ENCODE assay signal across 16 mouse cellular contexts in genomic region chr10:126831329-126831728, GRCm38 (mm10).
"Had no signal": no experiment of that assay in that cellular context is flagged by ENCODE, and none has a peak within 500 bp of the region (broad histone marks: within the 10 kb centered on the region; RNA-seq: fewer than 3 reads in every experiment).

No protein-coding gene starts in this region.

- DNase-seq: kidney, postnatal 25 days; layer of hippocampus, adult 9-11 months; liver, postnatal 0 days; lung, embryonic 14.5 days; thymus, adult 18-20 months; thymus, postnatal 36 days had no signal

- H3K36me3 ChIP-seq: limb, embryonic 15.5 days; midbrain, embryonic 10.5 days; midbrain, embryonic 13.5 days had no signal

- ATAC-seq: liver, postnatal 0 days; lung, postnatal 0 days; midbrain, embryonic 13.5 days had no signal

- H3K27ac ChIP-seq: kidney, postnatal 0 days; layer of hippocampus, adult 2 months; limb, embryonic 15.5 days; liver, embryonic 14.5 days; macrophage; midbrain, embryonic 10.5 days; midbrain, embryonic 13.5 days had no signal

- H3K9me3 ChIP-seq: limb, embryonic 15.5 days; midbrain, embryonic 13.5 days had no signal

- H3K27me3 ChIP-seq: limb, embryonic 15.5 days; megakaryocyte, embryonic 14.5 days; midbrain, embryonic 13.5 days had no signal

- H3K4me2 ChIP-seq: limb, embryonic 15.5 days; liver, embryonic 11.5 days; lung, embryonic 14.5 days; midbrain, embryonic 13.5 days had no signal

- H3K9ac ChIP-seq: limb, embryonic 15.5 days; liver, embryonic 14.5 days; liver, postnatal 0 days; lung, embryonic 14.5 days; midbrain, embryonic 13.5 days had no signal

- H3K4me3 ChIP-seq: layer of hippocampus, adult 2 months; limb, embryonic 15.5 days; megakaryocyte, embryonic 14.5 days; midbrain, embryonic 10.5 days; midbrain, embryonic 13.5 days had no signal
